Mouse (Mus musculus): ENCODE data around the gene Rnls. TPM values are rescaled to one million over a fixed set of nuclear protein-coding genes. Genes with fewer than 3 reads are reported as not detected.

Rnls gene
- polyA plus RNA-seq, 2 experiments: 0.22 to 1.2 TPM

DNA sequence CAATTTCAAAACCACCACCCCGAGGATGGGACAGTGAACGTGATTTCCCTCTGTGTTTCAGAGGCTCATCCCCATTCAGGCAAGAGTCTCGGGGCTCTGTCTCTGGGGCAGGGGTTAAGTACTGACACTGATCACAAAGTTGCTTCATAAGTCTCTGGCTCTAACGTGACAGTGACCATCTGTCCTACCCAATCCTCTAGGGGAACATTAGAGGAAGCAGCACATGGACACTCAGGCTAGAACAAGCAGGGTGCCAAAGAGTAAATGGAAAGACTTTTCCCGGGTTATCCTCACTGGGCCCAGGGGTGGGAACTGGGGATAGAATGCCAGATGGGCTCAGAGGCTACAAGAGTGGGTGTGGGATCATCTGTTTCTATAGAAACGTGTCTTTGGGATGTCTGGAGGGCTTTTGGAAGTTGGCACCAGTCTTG, 282.1 kb downstream of the Rnls start:
- no peak for ATAC-seq (ENCODE audit: insufficient read depth)
- Histone ChIP-seq H3K9ac (replicated peaks) (no peak overlapping the region), H3K4me3 (ENCODE audit: insufficient read depth in 1 of 2, low read depth in 2 of 2, low read length in 2 of 2) (no peak overlapping the region), H3K4me1 (replicated peaks; ENCODE audit: control insufficient read depth in 2 of 2, insufficient read depth in 2 of 2, low read length in 1 of 2) (0 out of 4 replicates have a peak, but pooled peaks cover 0 to 2% of the 10 kb centered on the region in 2 experiments), H3K27me3 (ENCODE audit: control insufficient read depth, insufficient read depth, low read length) (no peaks in the 10 kb centered on the region), H3K9me3 (ENCODE audit: control insufficient read depth, low read length) (no peaks in the 10 kb centered on the region), H3K27ac (no peak overlapping the region), H3K36me3 (replicated peaks; ENCODE audit: control insufficient read depth, insufficient read depth, low read depth) (no peaks in the 10 kb centered on the region), H3K4me2 (ENCODE audit: low read depth) (no peak overlapping the region)
- DNase-seq (ENCODE audit: low read depth in 3 of 3, low spot score in 3 of 3): no peak
- 49% methylated on average over 6 of the region's 6 CpGs for WGBS (ENCODE audit: insufficient replicate concordance)
- TF ChIP-seq EP300 (IDR thresholded peaks at IDR 0.05; ENCODE audit: low read depth): no peak
- TF ChIP-seq CTCF (IDR thresholded peaks at IDR 0.05; ENCODE audit: low read depth): no peak

DNA sequence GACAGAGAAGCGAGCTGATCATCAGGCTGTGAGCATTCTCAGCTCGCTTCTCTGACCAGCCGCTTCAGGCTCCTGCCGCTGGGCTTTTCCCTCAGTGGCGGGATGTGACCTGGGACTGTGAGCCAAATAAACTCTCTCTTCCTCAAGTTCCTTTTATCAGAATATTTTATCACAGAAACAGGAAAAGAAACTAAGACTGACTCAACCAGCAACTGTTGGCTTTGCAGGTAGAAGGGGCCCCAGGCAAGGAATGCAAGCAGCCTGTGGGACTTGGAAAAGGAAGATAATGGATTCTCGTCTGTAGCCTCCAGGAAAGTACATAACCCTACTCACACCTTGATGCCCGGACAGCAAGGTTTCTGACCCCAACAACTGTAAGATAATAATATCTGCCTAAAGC, 283.0 kb downstream of the Rnls start:
- H3K27ac ChIP-seq: no peak overlapping the region
- H3K9ac ChIP-seq (replicated peaks): no peak overlapping the region
- H3K4me1 ChIP-seq (replicated peaks; ENCODE audit: control insufficient read depth in 2 of 2, insufficient read depth in 2 of 2, low read length in 1 of 2): 0 out of 4 replicates have a peak, but pooled peaks cover 0 to 2% of the 10 kb centered on the region in 2 experiments
- H3K36me3 ChIP-seq (replicated peaks; ENCODE audit: control insufficient read depth, insufficient read depth, low read depth): no peaks in the 10 kb centered on the region
- H3K4me3 ChIP-seq (ENCODE audit: insufficient read depth in 1 of 2, low read depth in 2 of 2, low read length in 2 of 2): no peak overlapping the region
- no peak overlapping the region for H3K4me2 ChIP-seq (ENCODE audit: low read depth)
- H3K9me3 ChIP-seq (ENCODE audit: control insufficient read depth, low read length): no peaks in the 10 kb centered on the region
- TF ChIP-seq EP300 (IDR thresholded peaks at IDR 0.05; ENCODE audit: low read depth) (no peak), CTCF (IDR thresholded peaks at IDR 0.05; ENCODE audit: low read depth) (no peak)
- DNase-seq (ENCODE audit: low read depth in 3 of 3, low spot score in 3 of 3) (no peak), ATAC-seq (ENCODE audit: insufficient read depth) (no peak)
- no peaks in the 10 kb centered on the region for H3K27me3 ChIP-seq (ENCODE audit: control insufficient read depth, insufficient read depth, low read length)
- 47% methylated on average over 7 of the region's 7 CpGs for WGBS (ENCODE audit: insufficient replicate concordance)

DNA sequence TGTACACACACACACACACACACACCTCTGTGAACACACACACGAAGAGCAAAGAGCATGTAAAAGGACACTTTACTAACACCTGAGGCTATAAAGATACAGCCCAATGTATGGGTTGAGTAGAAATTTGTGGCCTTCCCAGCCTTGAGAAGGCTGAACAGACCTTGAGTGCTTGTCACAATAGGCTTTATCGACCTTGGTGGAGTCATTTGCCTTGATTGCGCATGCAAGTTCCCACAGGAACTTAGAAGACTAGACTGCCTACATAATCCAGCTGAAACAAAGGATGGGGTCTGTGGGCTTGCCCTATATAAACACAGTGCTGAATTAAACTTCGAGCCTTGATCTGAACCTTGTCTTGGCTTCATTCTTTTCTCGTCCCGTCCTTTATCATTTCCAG, 288.2 kb downstream of the Rnls start:
- TF ChIP-seq EP300 (IDR thresholded peaks at IDR 0.05; ENCODE audit: low read depth) (no peak), CTCF (IDR thresholded peaks at IDR 0.05; ENCODE audit: low read depth) (no peak)
- Histone ChIP-seq H3K4me1 (replicated peaks; ENCODE audit: control insufficient read depth in 2 of 2, insufficient read depth in 2 of 2, low read length in 1 of 2) (peaks cover 0 to 26% of the 10 kb centered on the region in 2 experiments; a peak in 3 of 4 replicates), H3K9me3 (ENCODE audit: control insufficient read depth, low read length) (no peaks in the 10 kb centered on the region), H3K27ac (no peak overlapping the region), H3K4me2 (ENCODE audit: low read depth) (no peak overlapping the region), H3K9ac (replicated peaks) (no peak overlapping the region), H3K36me3 (replicated peaks; ENCODE audit: control insufficient read depth, insufficient read depth, low read depth) (no peaks in the 10 kb centered on the region), H3K27me3 (ENCODE audit: control insufficient read depth, insufficient read depth, low read length) (no peaks in the 10 kb centered on the region), H3K4me3 (ENCODE audit: insufficient read depth in 1 of 2, low read depth in 2 of 2, low read length in 2 of 2) (no peak overlapping the region)
- 70% methylated on average over 6 of the region's 6 CpGs for WGBS (ENCODE audit: insufficient replicate concordance)
- no peak for ATAC-seq (ENCODE audit: insufficient read depth)
- no peak for DNase-seq (ENCODE audit: low read depth in 3 of 3, low spot score in 3 of 3)

DNA sequence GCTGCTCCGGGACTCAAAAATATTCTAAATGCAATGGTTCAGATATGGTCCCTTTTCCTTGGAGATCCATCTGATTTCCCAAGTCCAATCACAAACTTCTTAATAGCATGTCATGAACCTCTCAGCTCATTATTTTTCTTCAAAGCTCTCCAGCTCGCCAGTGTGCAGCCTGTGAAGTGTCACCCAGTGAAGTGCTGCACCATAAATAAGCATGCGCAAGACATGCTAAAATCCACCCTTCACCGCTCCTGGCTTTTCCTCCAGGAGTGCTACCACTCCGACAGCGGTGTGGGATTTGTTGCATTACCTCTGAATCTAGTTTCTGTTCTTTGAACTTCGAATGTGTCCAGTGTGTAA, 289.3 kb downstream of the Rnls start:
- no peaks in the 10 kb centered on the region for H3K9me3 ChIP-seq (ENCODE audit: control insufficient read depth, low read length)
- no peak overlapping the region for H3K27ac ChIP-seq
- peaks cover 0 to 26% of the 10 kb centered on the region in 2 experiments; a peak in 3 of 4 replicates for H3K4me1 ChIP-seq (replicated peaks; ENCODE audit: control insufficient read depth in 2 of 2, insufficient read depth in 2 of 2, low read length in 1 of 2)
- 68% methylated on average over 7 of the region's 7 CpGs for WGBS (ENCODE audit: insufficient replicate concordance)
- no peaks in the 10 kb centered on the region for H3K36me3 ChIP-seq (replicated peaks; ENCODE audit: control insufficient read depth, insufficient read depth, low read depth)
- no peak overlapping the region for H3K9ac ChIP-seq (replicated peaks)
- no peak overlapping the region for H3K4me2 ChIP-seq (ENCODE audit: low read depth)
- DNase-seq (ENCODE audit: low read depth in 3 of 3, low spot score in 3 of 3) (no peak), ATAC-seq (ENCODE audit: insufficient read depth) (no peak)
- H3K27me3 ChIP-seq (ENCODE audit: control insufficient read depth, insufficient read depth, low read length): no peaks in the 10 kb centered on the region
- no peak overlapping the region for H3K4me3 ChIP-seq (ENCODE audit: insufficient read depth in 1 of 2, low read depth in 2 of 2, low read length in 2 of 2)
- TF ChIP-seq EP300 (IDR thresholded peaks at IDR 0.05; ENCODE audit: low read depth) (no peak), CTCF (IDR thresholded peaks at IDR 0.05; ENCODE audit: low read depth) (no peak)

DNA sequence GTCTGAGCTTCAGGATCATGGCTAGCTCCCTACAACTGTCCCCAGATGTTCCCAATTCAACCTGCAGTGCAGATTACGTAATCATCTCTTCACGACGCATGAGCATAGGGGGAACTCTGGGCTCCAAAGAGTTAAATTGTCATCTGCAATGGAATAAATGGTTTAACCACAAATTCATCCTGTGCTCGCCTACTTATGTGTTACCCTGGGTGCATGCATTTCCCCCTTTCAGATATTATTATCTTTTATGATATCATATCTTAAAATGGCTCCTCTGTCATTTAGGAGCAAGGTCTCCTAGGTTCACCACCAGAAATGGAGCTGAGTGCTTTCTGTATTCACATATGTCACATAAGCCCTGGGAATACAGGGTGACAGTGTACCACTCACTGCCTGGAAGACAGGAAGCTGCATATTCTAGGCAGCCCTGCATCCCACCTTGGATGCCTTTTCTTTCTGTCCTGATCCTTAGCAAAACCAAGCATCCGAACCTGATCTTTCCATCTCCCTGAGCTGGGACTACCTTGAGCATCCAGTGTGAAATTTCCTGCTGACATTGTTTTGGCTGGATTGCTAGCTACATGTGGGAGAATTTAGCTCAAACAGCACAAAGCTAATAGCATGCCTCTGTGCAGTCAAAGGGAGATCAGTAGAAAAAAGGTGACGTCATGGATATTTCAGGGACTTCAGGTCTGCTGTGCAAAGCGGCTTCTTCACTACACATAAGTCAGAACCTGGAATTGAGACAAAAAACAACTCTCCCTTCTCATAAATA, 289.9 kb downstream of the Rnls start:
- no peak overlapping the region; the same call in 1 of the 2 replicates for H3K27ac ChIP-seq
- ATAC-seq (ENCODE audit: insufficient read depth): 0 out of 2 replicates have a peak, but pooled peaks have one; percentile 32
- H3K36me3 ChIP-seq (replicated peaks; ENCODE audit: control insufficient read depth, insufficient read depth, low read depth): no peaks in the 10 kb centered on the region
- H3K9me3 ChIP-seq (ENCODE audit: control insufficient read depth, low read length): no peaks in the 10 kb centered on the region
- no peak overlapping the region for H3K9ac ChIP-seq (replicated peaks)
- DNase-seq (ENCODE audit: low read depth in 3 of 3, low spot score in 3 of 3): no peak
- peak overlapping the region; percentile 51 for H3K4me2 ChIP-seq (ENCODE audit: low read depth)
- 0 out of 4 replicates have a peak overlapping the region, but pooled peaks of 1 of the 2 experiments have one; percentile 6 for H3K4me3 ChIP-seq (ENCODE audit: insufficient read depth in 1 of 2, low read depth in 2 of 2, low read length in 2 of 2)
- H3K27me3 ChIP-seq (ENCODE audit: control insufficient read depth, insufficient read depth, low read length): no peaks in the 10 kb centered on the region
- 20% methylated on average over 7 of the region's 7 CpGs for WGBS (ENCODE audit: insufficient replicate concordance)
- TF ChIP-seq EP300 (IDR thresholded peaks at IDR 0.05; ENCODE audit: low read depth): no peak
- no peak for TF ChIP-seq CTCF (IDR thresholded peaks at IDR 0.05; ENCODE audit: low read depth)
- H3K4me1 ChIP-seq (replicated peaks; ENCODE audit: control insufficient read depth in 2 of 2, insufficient read depth in 2 of 2, low read length in 1 of 2): peaks cover 0 to 26% of the 10 kb centered on the region in 2 experiments; a peak in 3 of 4 replicates
